Mouse (Mus musculus): ENCODE data around the gene Wdr1. TPM values are rescaled to one million over a fixed set of nuclear protein-coding genes. Genes with fewer than 3 reads are reported as not detected.

Gene Wdr1
- polyA plus RNA-seq, 1 experiment from 2014 or later: 206 TPM

DNA sequence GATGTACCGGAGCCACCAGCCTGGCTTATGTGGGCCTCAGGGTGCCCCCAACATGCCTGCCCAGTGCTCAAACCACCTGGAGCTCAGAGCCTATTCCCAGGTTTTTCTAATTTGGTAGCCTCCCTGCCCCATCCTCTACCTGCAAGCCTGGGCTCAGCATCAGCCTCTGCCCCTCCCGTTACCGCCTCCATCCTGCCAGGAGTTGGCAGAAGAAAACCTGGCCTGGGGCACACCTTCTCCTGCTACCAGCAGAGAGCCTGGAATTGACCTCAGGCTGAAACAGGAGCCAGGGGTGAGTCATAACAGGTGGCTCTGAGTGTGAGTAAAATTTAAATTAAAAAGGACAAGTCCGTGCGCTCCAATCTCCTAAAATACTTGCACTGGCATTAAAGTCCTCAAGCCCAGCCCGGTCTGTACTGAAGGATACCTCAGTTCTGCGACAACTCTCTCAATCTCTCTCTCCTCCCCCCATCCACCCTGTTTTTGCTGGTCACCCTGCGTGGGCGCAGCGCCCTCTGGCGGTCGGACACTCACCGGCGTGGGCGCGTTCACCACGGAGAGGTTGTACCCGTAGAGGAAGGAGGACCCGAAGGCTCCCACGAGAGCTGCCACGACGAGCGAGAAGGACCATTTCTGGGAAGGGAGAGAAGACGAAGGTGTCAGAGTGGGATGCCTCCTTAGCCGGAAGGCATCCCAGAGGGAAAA lies 86.0 kb downstream of the Wdr1 start:
- no peak overlapping the region for H3K4me2 ChIP-seq (replicated peaks)
- peaks cover 23% of the 10 kb centered on the region for H3K4me1 ChIP-seq
- H3K4me3 ChIP-seq: no peak overlapping the region
- no peak overlapping the region for H3K27ac ChIP-seq
- no peak overlapping the region for H3K9ac ChIP-seq
- no peak for ATAC-seq (ENCODE audit: low FRiP score, low read depth)
- WGBS: 84% methylated on average over 25 of the region's 25 CpGs
- no peaks in the 10 kb centered on the region for H3K27me3 ChIP-seq
- no peaks in the 10 kb centered on the region for H3K9me3 ChIP-seq
- H3K36me3 ChIP-seq: no peaks in the 10 kb centered on the region

Other genes with a start within 250 kb of the Wdr1 start
- gene Drd5, start 243.9 kb downstream of the Wdr1 start, polyA plus RNA-seq (2015; fragmentation: Nextera tagmentation; extraction: Ambion mirVana): 0.04 TPM in 1 of 2 replicates, not detected in the other
- 0.28 and 0.32 TPM in 2 replicates for gene Slc2a9, start 60.1 kb downstream of the Wdr1 start, polyA plus RNA-seq (2015; fragmentation: Nextera tagmentation; extraction: Ambion mirVana)
- gene Zfp518b, start 121.6 kb upstream of the Wdr1 start, polyA plus RNA-seq (2015; fragmentation: Nextera tagmentation; extraction: Ambion mirVana): 26.7 and 27.3 TPM in 2 replicates